Mouse (Mus musculus) natural killer cell, adult 2 months (primary cell): ENCODE results near the gene Ott.
"Not testable (repeated sequence)": the region's sequence is repeated elsewhere in the genome, so short reads cannot be mapped to it uniquely, and the experiment has no call there.

Experiments
- DNase-seq, 2 experiments: peaks; one replicate each; pipeline ENCODE4 v3.0.0; 2022; ENCODE audit warnings: low spot score in 2 of 2

The Ott gene

GRCm38 (mm10) chrX:149073982-149074381 lies at the start of gene Ott:
TSS of gene Ott (plus strand) at chrX:149074282.
- not testable (repeated sequence) for DNase-seq
